In the genomic region with DNA sequence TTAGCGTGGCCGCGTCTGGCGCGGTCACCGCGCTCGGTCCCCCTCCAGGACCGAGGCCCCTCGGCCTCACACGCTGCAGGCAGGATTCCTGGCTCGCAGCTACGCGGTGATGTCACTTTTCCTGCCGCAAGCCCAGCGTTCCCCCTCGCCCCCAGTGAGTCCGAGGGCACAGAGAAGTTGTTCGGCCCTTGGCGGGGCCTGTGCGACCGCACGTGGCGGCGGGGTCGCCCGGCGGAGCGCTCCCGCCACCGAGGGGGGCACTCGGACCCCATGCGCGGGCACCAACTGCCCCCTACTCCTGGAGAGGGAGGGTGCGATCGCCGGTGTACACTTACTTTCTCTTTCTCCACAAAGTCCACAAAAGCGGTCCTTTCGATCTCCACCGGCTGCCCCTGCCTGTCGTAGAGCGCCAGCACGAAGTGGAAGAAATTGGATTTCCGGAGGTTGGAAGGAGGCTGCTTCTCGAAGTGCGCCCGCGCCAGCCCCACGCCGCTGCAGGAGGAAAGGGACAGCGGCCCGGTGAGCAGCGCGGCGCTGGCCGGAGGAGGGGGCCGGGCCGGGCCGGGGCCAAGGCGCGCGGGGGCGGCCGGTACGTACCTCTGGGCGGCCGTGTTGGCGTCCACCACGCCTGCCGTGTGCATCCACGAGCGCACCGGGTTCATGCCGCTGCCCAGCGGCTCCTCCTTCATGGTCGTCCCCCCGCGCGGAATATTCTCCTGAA, we compare ENCODE assay signal across 9 mouse cellular contexts. TPM values are rescaled to one million over a fixed set of nuclear protein-coding genes. Genes with fewer than 3 reads are reported as not detected.
A peak's percentile ranks its signal among the peaks of the same experiment; 100 is the strongest.
DNase-seq lines count a peak whose midpoint lies in the region; ATAC-seq and TF ChIP-seq lines count a peak whose summit lies in the region.
"Had no signal": no experiment of that assay in that cellular context is flagged by ENCODE, and none has a peak within 500 bp of the region (broad histone marks: within the 10 kb centered on the region; RNA-seq: fewer than 3 reads in every experiment).

No protein-coding gene starts in this region.

- TF ChIP-seq CTCF in E14TG2a.4 (conservative IDR thresholded peaks at IDR 0.05; ENCODE audit: low read length): no peak
- TF ChIP-seq CTCF in hindbrain, postnatal 0 days (IDR thresholded peaks at IDR 0.05; ENCODE audit: low read depth): no peak

- WGBS in forebrain, embryonic 12.5 days: under 1% methylated on average over 54 of the region's 79 CpGs
- WGBS in hindbrain, postnatal 0 days: under 1% methylated on average over 64 of the region's 79 CpGs
- WGBS in midbrain, embryonic 15.5 days: under 1% methylated on average over 77 of the region's 79 CpGs

- peak overlapping the region; percentile 80 for H3K27ac ChIP-seq in forebrain, embryonic 12.5 days
- H3K27ac ChIP-seq in hindbrain, postnatal 0 days: peak overlapping the region; percentile 91
- peak overlapping the region; percentile 93 for H3K27ac ChIP-seq in midbrain, embryonic 15.5 days

- ATAC-seq in forebrain, embryonic 12.5 days (ENCODE audit: low FRiP score): 0 out of 2 replicates have a peak, but pooled peaks have one; percentile 3
- no peak for ATAC-seq in hindbrain, postnatal 0 days
- ATAC-seq in midbrain, embryonic 15.5 days (replicated peaks): no peak

- peaks cover 44% of the 10 kb centered on the region for H3K4me1 ChIP-seq in E14TG2a.4 (replicated peaks; ENCODE audit: low read depth, low read length)
- H3K4me1 ChIP-seq in forebrain, embryonic 12.5 days: peaks cover 79% of the 10 kb centered on the region
- H3K4me1 ChIP-seq in hindbrain, postnatal 0 days (ENCODE audit: insufficient read depth, low read length): no peaks in the 10 kb centered on the region; the same call in 1 of the 2 replicates
- peaks cover 62% of the 10 kb centered on the region for H3K4me1 ChIP-seq in midbrain, embryonic 15.5 days

- peak overlapping the region; percentile 93 for H3K4me2 ChIP-seq in forebrain, embryonic 12.5 days
- H3K4me2 ChIP-seq in hindbrain, postnatal 0 days (ENCODE audit: low read depth, low read length): peak overlapping the region; percentile 70
- H3K4me2 ChIP-seq in midbrain, embryonic 15.5 days: peak overlapping the region; percentile 77

- peaks cover 95% of the 10 kb centered on the region for H3K27me3 ChIP-seq in E14TG2a.4 (ENCODE audit: insufficient read depth, low read length)
- peaks cover 96% of the 10 kb centered on the region for H3K27me3 ChIP-seq in forebrain, embryonic 12.5 days
- H3K27me3 ChIP-seq in hindbrain, postnatal 0 days (ENCODE audit: insufficient read depth, low read length): peaks cover 24% of the 10 kb centered on the region
- H3K27me3 ChIP-seq in midbrain, embryonic 15.5 days (replicated peaks): peaks cover 12% of the 10 kb centered on the region

- no peaks in the 10 kb centered on the region for H3K9me3 ChIP-seq in E14TG2a.4 (ENCODE audit: low read length)
- H3K9me3 ChIP-seq in forebrain, embryonic 12.5 days: no peaks in the 10 kb centered on the region
- no peaks in the 10 kb centered on the region for H3K9me3 ChIP-seq in hindbrain, postnatal 0 days (ENCODE audit: low read length)
- no peaks in the 10 kb centered on the region for H3K9me3 ChIP-seq in midbrain, embryonic 15.5 days

- H3K9ac ChIP-seq in forebrain, embryonic 12.5 days: peak overlapping the region; percentile 70
- H3K9ac ChIP-seq in hindbrain, postnatal 0 days (replicated peaks; ENCODE audit: low read length): peak overlapping the region; percentile 84
- peak overlapping the region; percentile 73 for H3K9ac ChIP-seq in midbrain, embryonic 15.5 days

- H3K36me3 ChIP-seq in E14TG2a.4 (ENCODE audit: insufficient read depth, low read length): no peaks in the 10 kb centered on the region
- H3K36me3 ChIP-seq in forebrain, embryonic 12.5 days (replicated peaks): no peaks in the 10 kb centered on the region
- no peaks in the 10 kb centered on the region for H3K36me3 ChIP-seq in hindbrain, postnatal 0 days (ENCODE audit: insufficient read depth, low read length)
- H3K36me3 ChIP-seq in midbrain, embryonic 15.5 days (replicated peaks): no peaks in the 10 kb centered on the region

- peak; percentile 36 for DNase-seq in adrenal gland, postnatal 10 days
- no peak for DNase-seq in adrenal gland, adult 18-20 months (ENCODE audit: low spot score in 2 of 2)
- DNase-seq in hindbrain, postnatal 0 days (ENCODE audit: low spot score): peak; percentile 43
- no peak for DNase-seq in right cerebral cortex, postnatal 14 days
- no peak for DNase-seq in cerebellum, adult 9-10 months

- peak overlapping the region; percentile 74 for H3K4me3 ChIP-seq in E14TG2a.4 (replicated peaks; ENCODE audit: low read length)
- peak overlapping the region; percentile 61 for H3K4me3 ChIP-seq in forebrain, embryonic 12.5 days (replicated peaks)
- H3K4me3 ChIP-seq in hindbrain, postnatal 0 days (ENCODE audit: low read length): peak overlapping the region; percentile 75
- H3K4me3 ChIP-seq in midbrain, embryonic 15.5 days: peak overlapping the region; percentile 60

RNA-seq across cellular contexts. Expression of a gene that starts 0.9 kb away (rescaled TPM):
- 10 to 100 TPM; 11.7 to 22.6 TPM for total RNA-seq in adrenal gland, postnatal 10 days (2021)
- total RNA-seq in adrenal gland, adult 18-20 months (2021): 10 to 100 TPM in 1 of 2 experiments, 1 to 10 TPM in 1; 2.6 to 12.3 TPM
- polyA plus RNA-seq in forebrain, embryonic 12.5 days (2016; fragmentation: Nextera tagmentation; extraction: Ambion mirVana): 3.4 and 6.4 TPM in 2 replicates
- 123 and 142 TPM in 2 replicates for total RNA-seq in hindbrain, postnatal 0 days (2014; rRNA removed)
- polyA plus RNA-seq in hindbrain, postnatal 0 days (2015; fragmentation: Nextera tagmentation; extraction: Ambion mirVana): 11.5 and 13.0 TPM in 2 replicates
- 14.6 and 14.9 TPM in 2 replicates for polyA plus RNA-seq in midbrain, embryonic 15.5 days (2015; fragmentation: Nextera tagmentation; extraction: Ambion mirVana)
- total RNA-seq: hematopoietic stem cell, adult 5-6 weeks had no signal

Comparison
In these comparisons a context has a peak if more than half of its experiments do, and no peak if none do; other contexts are left out.
1. DNase-seq: peak in adrenal gland, postnatal 10 days (single experiment) and hindbrain, postnatal 0 days (single experiment); none in adrenal gland, adult 18-20 months (0 of 2), right cerebral cortex, postnatal 14 days (single experiment) and cerebellum, adult 9-10 months (single experiment).
2. Peak in every context shown above with its lines, with median percentiles within 50 percentile points of each other: H3K4me3 ChIP-seq, H3K27ac ChIP-seq, H3K4me2 ChIP-seq and H3K9ac ChIP-seq.